Mouse (Mus musculus) G1E-ER4 (cell line): ENCODE data around the gene Tiam1. TPM values are rescaled to one million over a fixed set of nuclear protein-coding genes. Genes with fewer than 3 reads are reported as not detected.

Source experiments
- GATA1 ChIP-seq: IDR thresholded peaks from one replicate; pipeline ENCODE4 v1.8.0; 2012; ENCODE audit warnings: low read length, inconsistent platforms
- polyA plus RNA-seq: library from polyadenylated mRNA; stranded (reverse); fragments of >175 nt; gene quantifications from 2 replicates; pipeline ENCODE4 v1.2.3, GENCODE M21; 2012

Tiam1 gene
- polyA plus RNA-seq, 1 experiment, result 0.04 TPM

- TF ChIP-seq GATA1, result no peak
Measured at GRCm38 (mm10) chr16:89865136-89865535, 278.4 kb downstream of the Tiam1 start.

DNA sequence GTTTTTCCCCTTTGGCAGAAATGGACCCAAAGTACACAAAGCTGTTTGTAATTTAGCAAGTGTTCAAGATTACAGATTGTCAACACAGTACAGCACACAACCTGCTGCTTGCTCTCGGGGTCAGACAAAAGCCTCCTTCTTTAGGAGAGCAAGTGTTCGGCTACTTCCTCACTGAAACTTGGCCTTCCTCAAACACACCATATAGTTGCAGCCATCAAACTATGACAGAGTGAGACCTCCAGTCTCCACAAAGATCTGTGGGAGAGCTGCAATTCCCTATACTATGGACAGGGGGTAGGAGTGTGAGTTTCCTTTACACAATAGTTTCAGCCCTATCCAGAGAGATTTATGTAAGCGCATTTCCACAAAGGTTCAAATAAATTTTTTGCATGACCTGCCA lies 278.9 kb downstream of the Tiam1 start:
- no peak for TF ChIP-seq GATA1

- TF ChIP-seq GATA1, result no peak
Measured at GRCm38 (mm10) chr16:89863264-89863663, 280.3 kb downstream of the Tiam1 start.

DNA sequence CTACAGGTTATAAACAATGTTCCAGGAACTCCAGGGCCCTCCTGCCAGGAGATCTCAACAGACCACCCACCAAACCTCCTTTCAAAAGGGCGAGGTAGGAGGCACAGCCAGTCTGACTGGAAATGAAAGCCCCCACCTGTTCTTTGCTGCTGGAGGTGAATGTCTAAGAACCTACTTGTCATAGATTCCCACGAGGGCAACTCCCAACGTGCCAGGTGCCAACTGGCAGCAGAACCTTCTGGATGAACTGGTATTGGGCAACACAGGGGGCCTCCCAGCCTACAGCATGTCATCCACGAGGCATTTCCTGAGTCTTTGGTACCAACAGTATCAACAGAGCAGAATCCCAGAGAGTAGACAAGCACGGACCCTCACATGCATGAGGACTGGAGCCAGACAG lies 282.0 kb downstream of the Tiam1 start:
- TF ChIP-seq GATA1, result no peak

DNA sequence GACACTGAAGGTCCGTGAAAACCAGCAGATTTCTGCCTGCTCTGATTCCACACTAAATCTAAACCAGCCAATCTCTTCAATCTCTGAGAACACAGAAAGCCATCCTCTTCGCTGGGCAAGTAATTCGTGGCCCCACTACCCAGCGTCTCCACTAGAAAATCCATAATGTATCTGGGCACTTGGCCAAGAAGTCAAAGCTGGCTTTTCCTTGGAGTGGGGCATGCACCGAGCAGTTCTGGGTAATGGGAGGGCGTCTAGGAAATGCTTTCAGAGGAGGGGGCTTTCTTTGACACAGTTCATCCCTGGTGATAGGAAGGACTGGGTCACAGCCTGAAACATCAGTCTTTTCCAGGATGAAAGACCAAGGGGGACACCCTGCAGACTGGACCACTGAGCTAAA lies 282.9 kb downstream of the Tiam1 start:
- TF ChIP-seq GATA1, result no peak

DNA sequence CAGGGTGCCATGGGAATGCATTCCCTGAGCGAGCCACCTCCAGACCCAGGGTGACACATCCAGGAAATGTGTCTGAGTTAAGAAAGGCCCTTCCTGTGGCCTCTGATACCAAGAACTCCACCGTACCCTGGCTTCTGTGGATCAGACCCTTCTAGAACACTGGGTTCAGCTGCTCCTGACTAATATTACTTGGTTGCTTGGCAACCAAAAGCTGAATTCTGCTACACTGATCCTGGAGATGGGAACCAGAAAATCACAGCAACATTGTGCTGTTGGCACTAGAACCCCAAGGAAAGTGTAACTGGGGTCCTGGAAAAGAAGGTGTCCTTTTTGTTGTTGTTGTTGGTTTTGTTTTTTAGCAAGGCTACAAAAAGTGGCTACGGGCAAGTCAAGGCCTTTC lies 285.9 kb downstream of the Tiam1 start:
- no peak for TF ChIP-seq GATA1

- no peak for TF ChIP-seq GATA1
Measured at GRCm38 (mm10) chr16:89854731-89855130, 288.8 kb downstream of the Tiam1 start.

DNA sequence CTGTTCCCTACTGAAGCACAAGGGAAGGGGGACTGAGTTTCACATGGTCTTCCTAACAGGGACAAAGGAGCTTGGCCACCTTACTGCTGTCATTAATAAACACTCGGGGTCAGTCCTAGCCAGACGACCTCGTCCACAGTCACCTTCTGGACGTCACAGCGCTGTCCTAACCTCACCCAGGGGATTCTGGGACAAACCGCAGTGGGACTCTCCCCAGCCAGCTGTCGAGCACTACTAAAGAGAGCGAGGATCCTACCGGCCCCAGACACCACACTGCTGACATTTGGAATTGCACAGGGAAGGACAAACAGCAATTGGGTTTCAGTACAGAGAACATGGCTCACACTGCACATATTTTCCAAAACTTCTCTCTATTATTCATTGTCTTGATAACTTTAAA lies 292.2 kb downstream of the Tiam1 start:
- TF ChIP-seq GATA1, result no peak

DNA sequence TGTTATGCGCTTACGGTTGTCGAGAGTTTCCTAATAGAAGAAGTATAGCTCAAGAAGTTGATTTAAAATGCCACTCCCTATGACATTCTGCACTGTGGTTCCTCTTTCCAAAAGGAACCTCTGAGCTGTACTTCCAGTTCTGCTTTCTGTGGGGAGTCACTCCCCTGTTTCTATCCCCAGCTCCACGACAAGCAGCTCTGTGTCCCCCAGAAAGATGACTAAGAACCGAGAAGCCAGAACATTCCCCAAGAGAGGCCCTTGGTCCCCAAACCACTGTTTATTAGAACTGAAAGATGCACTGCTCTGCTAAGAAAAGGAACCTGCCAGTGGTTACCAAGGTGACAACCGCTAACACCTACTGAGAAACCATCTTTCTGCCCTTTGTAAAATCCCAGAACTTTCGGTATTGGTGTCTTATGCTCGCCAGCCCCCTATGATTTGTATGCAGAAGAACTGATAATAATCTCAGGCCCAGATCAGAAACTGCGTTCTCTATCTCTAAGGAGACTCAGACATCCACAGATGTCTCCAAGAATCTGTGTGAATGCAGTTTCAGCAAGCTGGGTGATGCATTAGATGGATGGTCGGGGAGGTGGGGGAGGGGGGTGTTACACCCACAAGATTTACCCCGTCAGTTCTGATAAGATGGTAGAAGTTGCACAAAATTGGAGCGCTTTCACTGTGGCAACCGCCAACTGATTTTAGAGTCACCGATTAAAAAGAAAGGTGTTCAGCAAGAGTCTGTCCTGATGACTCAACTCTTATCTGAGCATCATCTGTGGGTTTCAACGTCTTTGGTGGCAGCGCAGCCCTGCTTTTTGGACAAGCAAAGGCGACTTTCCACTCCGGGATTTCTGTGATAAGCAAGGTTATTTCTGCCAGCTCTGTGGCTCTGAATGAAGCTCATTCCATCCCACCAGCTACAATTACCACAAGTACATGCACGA lies 294.6 kb downstream of the Tiam1 start:
- no peak for TF ChIP-seq GATA1

GRCm38 (mm10) chr16:89848179-89848578 lies 295.4 kb downstream of the Tiam1 start:
- TF ChIP-seq GATA1, result no peak

- TF ChIP-seq GATA1, result no peak
Measured at GRCm38 (mm10) chr16:89845461-89845860, 298.1 kb downstream of the Tiam1 start.

DNA sequence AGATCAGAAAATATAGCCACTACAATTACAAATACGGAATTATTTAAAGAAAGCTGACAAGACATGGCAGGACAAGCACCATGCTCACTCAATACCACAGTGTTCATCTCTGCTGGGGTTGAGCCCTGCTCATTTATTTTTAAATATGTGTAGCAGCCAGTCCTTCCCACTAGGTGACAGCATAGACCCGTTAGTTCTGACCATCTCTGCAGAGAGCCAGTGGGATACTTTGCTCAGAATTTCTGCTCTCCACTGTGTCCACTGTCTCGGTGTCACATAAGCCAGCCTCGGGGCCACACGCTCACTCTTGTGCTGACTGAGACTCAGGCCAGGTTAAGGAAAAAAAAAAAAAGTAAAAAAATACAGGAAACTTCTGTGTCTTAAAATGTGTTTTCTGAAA lies 299.0 kb downstream of the Tiam1 start:
- no peak for TF ChIP-seq GATA1

- TF ChIP-seq GATA1, result no peak
Measured at GRCm38 (mm10) chr16:89841894-89842293, 301.7 kb downstream of the Tiam1 start.

GRCm38 (mm10) chr16:89840361-89840760 lies 303.2 kb downstream of the Tiam1 start:
- TF ChIP-seq GATA1, result no peak

GRCm38 (mm10) chr16:89839829-89840228 lies 303.7 kb downstream of the Tiam1 start:
- TF ChIP-seq GATA1, result no peak

DNA sequence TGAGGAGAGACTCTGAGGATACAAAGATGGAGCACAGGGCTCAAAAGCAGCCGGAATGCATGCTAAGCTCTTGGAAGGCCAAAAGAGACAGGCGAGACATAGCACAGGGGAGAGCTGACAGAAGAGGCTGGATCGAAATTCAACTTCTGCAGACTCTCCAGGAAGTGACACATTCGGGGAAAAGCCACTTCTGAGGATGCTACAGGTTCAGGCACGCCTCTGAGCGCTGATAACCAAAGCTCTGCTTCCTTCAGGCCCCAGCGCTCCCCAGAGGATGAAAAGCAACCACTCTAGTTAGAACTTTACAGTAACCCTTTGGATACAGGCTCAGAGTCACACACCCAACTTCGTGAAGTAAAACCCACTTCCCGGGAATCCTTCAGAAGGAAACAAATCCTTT lies 306.5 kb downstream of the Tiam1 start:
- TF ChIP-seq GATA1, result no peak

DNA sequence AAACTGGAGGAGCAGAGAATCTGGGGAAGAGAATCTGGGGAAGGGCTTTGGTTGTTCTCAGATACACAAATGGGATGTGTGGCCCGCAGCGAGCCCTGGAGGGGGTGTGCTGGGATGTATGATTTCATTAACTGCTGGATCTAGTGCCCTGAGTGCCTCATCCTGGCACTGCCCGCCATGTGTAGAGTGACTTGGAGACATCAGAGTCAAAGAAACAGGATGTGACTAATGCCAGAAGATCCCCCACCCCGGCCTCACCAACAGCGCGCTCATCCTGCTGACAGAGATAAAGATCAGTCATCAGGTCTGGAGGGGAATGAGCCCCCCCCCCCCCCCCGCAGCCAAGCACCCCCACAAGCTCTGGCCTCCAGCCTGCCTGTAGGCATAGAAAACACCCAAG lies 308.0 kb downstream of the Tiam1 start:
- no peak for TF ChIP-seq GATA1
